Mouse (Mus musculus) kidney, embryonic 16.5 days (tissue): ENCODE data around the gene Gm6337. TPM values are rescaled to one million over a fixed set of nuclear protein-coding genes. Genes with fewer than 3 reads are reported as not detected.
"Not testable (repeated sequence)": the region's sequence is repeated elsewhere in the genome, so short reads cannot be mapped to it uniquely, and the experiment has no call there.

Source experiments
- ATAC-seq: fragments of 200-750 bp; cut with Nextera tagmentation; 2 replicates; pipeline ENCODE4 v1.8.0; 2017; ENCODE audit warnings: moderate TSS enrichment; ENCODE audit not compliant: low FRiP score, low TSS enrichment
- H3K27ac ChIP-seq: fragments of 300-500 bp; sonication (generic); 2 replicates; pipeline ENCODE4 v1.5.1; 2014; ENCODE audit warnings: low read length
- H3K27me3 ChIP-seq: fragments of 300-500 bp; sonication (generic); 2 replicates; pipeline ENCODE4 v1.6.1; 2014; ENCODE audit warnings: low read length, control low read depth, mixed read lengths; ENCODE audit not compliant: insufficient read depth
- H3K36me3 ChIP-seq: fragments of 300-500 bp; sonication (generic); 2 replicates; pipeline ENCODE4 v1.6.1; 2014; ENCODE audit warnings: low read length, control low read depth, mixed read lengths; ENCODE audit not compliant: insufficient read depth
- H3K4me1 ChIP-seq: fragments of 300-500 bp; sonication (generic); 2 replicates; pipeline ENCODE4 v1.6.1; 2014; ENCODE audit warnings: low read length, control low read depth, mixed read lengths; ENCODE audit not compliant: insufficient read depth
- H3K4me2 ChIP-seq: fragments of 300-500 bp; sonication (generic); replicated peaks from 2 replicates; pipeline ENCODE4 v1.6.1; 2014; ENCODE audit warnings: low read depth, low read length
- H3K4me3 ChIP-seq: fragments of 300-500 bp; sonication (generic); 2 replicates; pipeline ENCODE4 v1.5.1; 2014; ENCODE audit warnings: mild to moderate bottlenecking, low read length
- H3K9ac ChIP-seq: fragments of 300-500 bp; sonication (generic); replicated peaks from 2 replicates; pipeline ENCODE4 v1.6.1; 2014; ENCODE audit warnings: low read length
- H3K9me3 ChIP-seq: fragments of 300-500 bp; sonication (generic); 2 replicates; pipeline ENCODE4 v1.6.1; 2016; ENCODE audit warnings: low read length, control low read depth
- WGBS: fragments of 180-500 bp; shearing (Covaris S2); extraction: QIAGEN DNeasy Blood & Tissue Kit; methylation state at CpG from one replicate; pipeline ENCODE4 v1.1.7; 2014; 5-methylcytosine and 5-hydroxymethylcytosine counted together
- polyA plus RNA-seq: library from polyadenylated mRNA; unstranded; fragments of >200 nt; fragmentation: Nextera tagmentation; extraction: Ambion mirVana; gene quantifications from 2 replicates; pipeline ENCODE4 v1.2.1, GENCODE M21; 2015

Gm6337 gene
- polyA plus RNA-seq: not detected in 2 replicates

- ATAC-seq, H3K9me3 ChIP-seq, H3K27me3 ChIP-seq, H3K4me2 ChIP-seq, H3K4me3 ChIP-seq, H3K36me3 ChIP-seq, H3K9ac ChIP-seq, H3K4me1 ChIP-seq, H3K27ac ChIP-seq: not testable (repeated sequence)
- 93% methylated on average over 2 of the region's 4 CpGs for WGBS
These were observed at the start of gene Gm6337 for GRCm38 (mm10) chr14:6058167-6058566. Gene Gm6337 (minus strand): TSS chr14:6058267.

DNA sequence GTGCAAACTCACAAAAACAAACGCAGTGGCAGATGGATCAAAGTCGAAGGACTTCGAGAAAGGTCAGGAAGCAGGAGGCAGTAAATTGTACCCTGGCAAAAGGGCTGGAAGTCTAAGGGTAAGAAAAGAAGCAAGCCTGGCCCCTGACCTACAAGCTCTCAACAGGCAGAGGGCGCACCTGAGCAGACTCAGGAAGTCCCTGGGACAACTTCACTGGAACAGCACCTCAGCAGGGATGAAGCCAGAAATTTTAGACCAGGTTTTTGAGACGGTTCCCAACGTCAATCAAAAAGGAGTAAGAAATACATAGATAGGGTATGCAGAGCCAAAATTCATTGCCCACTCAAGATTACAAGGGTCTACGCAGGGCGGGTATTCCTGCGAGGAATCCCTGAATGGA, 49.4 kb upstream of the Gm6337 start:
- H3K4me2 ChIP-seq: peak overlapping the region; percentile 45
- not testable (repeated sequence) for H3K27ac ChIP-seq, H3K27me3 ChIP-seq, H3K36me3 ChIP-seq, H3K9ac ChIP-seq, ATAC-seq, H3K4me3 ChIP-seq, H3K9me3 ChIP-seq, H3K4me1 ChIP-seq
- WGBS: 5% methylated on average over 8 of the region's 9 CpGs

- not testable (repeated sequence) for H3K4me3 ChIP-seq
These were observed 35.8 kb upstream of the Gm6337 start, which contains the start of gene Gm8206 for GRCm38 (mm10) chr14:6093842-6094241. Gene Gm8206 (minus strand): TSS chr14:6093942.

More at GRCm38 (mm10) chr14:6093842-6094241, 35.8 kb upstream of the Gm6337 start, which contains the start of gene Gm8206:
- not testable (repeated sequence) for H3K27ac ChIP-seq, H3K4me2 ChIP-seq, H3K27me3 ChIP-seq, H3K9ac ChIP-seq, H3K36me3 ChIP-seq, H3K4me1 ChIP-seq, H3K9me3 ChIP-seq, ATAC-seq
- WGBS: 89% methylated on average over 2 of the region's 3 CpGs

Other genes with a start within 250 kb of the Gm6337 start
- gene Gm3424, start 227.9 kb downstream of the Gm6337 start, polyA plus RNA-seq: not detected in 2 replicates
- gene Gm8237, start 177.9 kb downstream of the Gm6337 start, polyA plus RNA-seq: 0.09 and 0.14 TPM in 2 replicates
- 0.27 and 0.41 TPM in 2 replicates for gene Gm3248, start 96.5 kb downstream of the Gm6337 start, polyA plus RNA-seq
- gene Gm3453, start 79.1 kb downstream of the Gm6337 start, polyA plus RNA-seq: not detected in 2 replicates
- 0.46 and 0.55 TPM in 2 replicates for gene Gm8206, start 35.7 kb upstream of the Gm6337 start, polyA plus RNA-seq
- gene Gm3468, start 50.4 kb upstream of the Gm6337 start, polyA plus RNA-seq: 1.0 and 1.5 TPM in 2 replicates
- gene Gm3476, start 67.5 kb upstream of the Gm6337 start, polyA plus RNA-seq: not detected in 2 replicates
- gene Gm21560, start 161.0 kb upstream of the Gm6337 start, polyA plus RNA-seq: not detected in 2 replicates
- 0.94 and 1.5 TPM in 2 replicates for gene Gm3411, start 229.0 kb upstream of the Gm6337 start, polyA plus RNA-seq
- not detected in 2 replicates for gene Gm21103, start 246.6 kb upstream of the Gm6337 start, polyA plus RNA-seq